Mouse (Mus musculus) bone marrow macrophage, adult 2 months (primary cell): Measurements from ENCODE around the gene Enam.

Experiments used
- CTCF ChIP-seq: IDR thresholded peaks from 2 replicates; pipeline ENCODE4 v1.5.1; 2012; ENCODE audit warnings: low read depth, mild to moderate bottlenecking, low read length, moderate library complexity
- POLR2A ChIP-seq: IDR thresholded peaks from 2 replicates; pipeline ENCODE4 v1.6.1; 2012; ENCODE audit warnings: mild to moderate bottlenecking, low read depth, low read length, borderline replicate concordance

GRCm38 (mm10) chr5:88508555-88508954 is 20.8 kb downstream of the Enam start:
- TF ChIP-seq CTCF (no peak), POLR2A (no peak)
